Mouse (Mus musculus): Measurements from ENCODE around the gene Crim1.
"Not testable (repeated sequence)": the region's sequence is repeated elsewhere in the genome, so short reads cannot be mapped to it uniquely, and the experiment has no call there.

GRCm38 (mm10) chr17:78253587-78253986 is 53.5 kb downstream of the Crim1 start:
- TF ChIP-seq CTCF (IDR thresholded peaks at IDR 0.05; ENCODE audit: borderline replicate concordance, insufficient read depth, low read length); POLR2A (IDR thresholded peaks at IDR 0.05; ENCODE audit: low read depth, low read length): not testable (repeated sequence)

All from embryonic fibroblast, embryonic 13.5 days (primary cell).